Mouse (Mus musculus): ENCODE results near the gene Slc36a3.

- TF ChIP-seq CTCF (conservative IDR thresholded peaks at IDR 0.05; ENCODE audit: insufficient read depth, insufficient read length, low read depth, low read length) (no peak), POLR2A (IDR thresholded peaks at IDR 0.05; ENCODE audit: low read depth, low read length) (no peak)
Measured at GRCm38 (mm10) chr11:55075602-55076001, 75.9 kb downstream of the Slc36a3 start.

Measured in kidney, adult 2 months (tissue).